Mouse (Mus musculus): ENCODE measurements around the gene 4930432M17Rik.

GRCm38 (mm10) chr3:121724553-121724952 is 54.0 kb downstream of the 4930432M17Rik start:
- no peak for TF ChIP-seq CTCF (IDR thresholded peaks at IDR 0.05; ENCODE audit: low read depth)
- TF ChIP-seq EP300 (IDR thresholded peaks at IDR 0.05; ENCODE audit: low read depth): no peak
